Comparison of ENCODE assay signal across 8 mouse cellular contexts in the genomic region with DNA sequence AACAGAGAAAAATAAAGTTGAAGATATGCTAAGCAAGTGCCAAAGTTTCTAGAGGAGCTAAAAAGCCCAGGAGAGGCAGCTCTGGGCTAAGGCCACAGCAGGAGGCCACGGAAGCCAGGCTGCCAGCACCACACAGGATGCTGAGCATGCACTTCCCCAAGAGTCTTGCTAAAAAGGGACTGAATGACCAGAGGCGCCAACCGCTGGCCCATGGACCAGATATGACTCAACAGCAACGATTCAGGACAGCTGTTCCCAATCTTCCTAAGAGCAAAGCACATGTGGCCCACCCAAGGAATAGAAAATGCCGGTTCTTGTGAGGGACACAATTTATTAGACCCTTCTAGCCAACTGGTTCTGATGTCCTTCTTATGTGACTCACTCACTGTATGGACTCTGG. TPM values are rescaled to one million over a fixed set of nuclear protein-coding genes. Genes with fewer than 3 reads are reported as not detected.
DNase-seq lines count a peak whose midpoint lies in the region; ATAC-seq and TF ChIP-seq lines count a peak whose summit lies in the region.

No protein-coding gene starts in this region.

- peak; percentile 56; the same call in 1 of the 2 replicates for ATAC-seq in stomach, postnatal 0 days (ENCODE audit: low FRiP score, low TSS enrichment)
- ATAC-seq in frontal cortex, adult (ENCODE audit: low TSS enrichment): no peak

- no peak overlapping the region for H3K4me3 ChIP-seq in stomach, postnatal 0 days (ENCODE audit: low read depth, low read length)
- no peak overlapping the region for H3K4me3 ChIP-seq in left cerebral cortex, adult 2 months

- peak overlapping the region; percentile 65 for H3K27ac ChIP-seq in stomach, postnatal 0 days (replicated peaks)
- no peak overlapping the region for H3K27ac ChIP-seq in left cerebral cortex, adult 2 months

- no peak for TF ChIP-seq EP300 in stomach, postnatal 0 days (optimal IDR thresholded peaks at IDR 0.05)

- H3K36me3 ChIP-seq in stomach, postnatal 0 days (ENCODE audit: control insufficient read depth, insufficient read depth, low read length): no peaks in the 10 kb centered on the region

- no peak for TF ChIP-seq CTCF in stomach, postnatal 0 days (IDR thresholded peaks at IDR 0.05; ENCODE audit: low read depth)
- no peak for TF ChIP-seq CTCF in left cerebral cortex, adult 2 months (IDR thresholded peaks at IDR 0.05)

- no peaks in the 10 kb centered on the region for H3K9me3 ChIP-seq in stomach, postnatal 0 days (ENCODE audit: control insufficient read depth, low read length)

- intact Hi-C loops in gastrocnemius, postnatal 14 days (cut with DNase I; ENCODE audit: low total_unique reads): no loop called here
- intact Hi-C loops in left cerebral cortex, adult 2 months (cut with DNase I): no loop called here

- 50% methylated on average over 5 of the region's 5 CpGs for WGBS in stomach, postnatal 0 days

- H3K4me2 ChIP-seq in stomach, postnatal 0 days (replicated peaks; ENCODE audit: low read depth): no peak overlapping the region

- peaks cover 4% of the 10 kb centered on the region; the same call in 1 of the 2 replicates for H3K4me1 ChIP-seq in stomach, postnatal 0 days (replicated peaks; ENCODE audit: control insufficient read depth, insufficient read depth)

- no peak overlapping the region for H3K9ac ChIP-seq in stomach, postnatal 0 days (ENCODE audit: low read length)

- peak; percentile 21 for DNase-seq in testis, postnatal 14 days (ENCODE audit: low spot score)
- DNase-seq in testis, postnatal 10 days (ENCODE audit: low spot score): no peak
- peak; percentile 68 for DNase-seq in gastrocnemius, postnatal 14 days
- peak; percentile 28 to 56 for DNase-seq in kidney, postnatal 25 days
- no peak for DNase-seq in stomach, postnatal 0 days (ENCODE audit: low spot score)
- no peak for DNase-seq in right cerebral cortex, postnatal 36 days (ENCODE audit: low spot score in 2 of 2)
- DNase-seq in left cerebral cortex, adult 2 months (ENCODE audit: extremely low spot score in 1 of 2, low spot score in 2 of 2): no peak

- no peaks in the 10 kb centered on the region for H3K27me3 ChIP-seq in stomach, postnatal 0 days (ENCODE audit: control insufficient read depth, insufficient read depth, low read length)

RNA-seq across cellular contexts. Expression of gene Eefsec, which starts 57.4 kb away (rescaled TPM):
- 1 to 10 TPM; 6.4 to 7.5 TPM for total RNA-seq in gastrocnemius, postnatal 14 days (2021)
- 19.5 and 20.6 TPM in 2 replicates for polyA plus RNA-seq in stomach, postnatal 0 days (2015; fragmentation: Nextera tagmentation; extraction: Ambion mirVana)
- 10 to 100 TPM; 21.8 to 23.3 TPM for total RNA-seq in left cerebral cortex, adult 2 months (2021)

Comparison
In these comparisons a context has a peak if more than half of its experiments do, and no peak if none do; other contexts are left out.
1. DNase-seq: peak in testis, postnatal 14 days (single experiment), gastrocnemius, postnatal 14 days (single experiment) and kidney, postnatal 25 days (2 of 2); none in testis, postnatal 10 days (single experiment), stomach, postnatal 0 days (single experiment), right cerebral cortex, postnatal 36 days (0 of 2) and left cerebral cortex, adult 2 months (0 of 2).